Mouse (Mus musculus) kidney, postnatal 25 days (tissue): ENCODE measurements at regions not wholly inside any gene's neighbourhood (a gene's known extent, or its start where the extent isn't known, plus 50 kb on each side); places are given as distances from the start of the nearest gene placed in this dataset.
A peak's percentile ranks its signal among the peaks of the same experiment; 100 is the strongest.

Experiments used
- DNase-seq, 2 experiments: peaks; one replicate each; pipeline ENCODE4 v3.0.0; 2021; ENCODE audit warnings: mixed read lengths in 2 of 2

DNA sequence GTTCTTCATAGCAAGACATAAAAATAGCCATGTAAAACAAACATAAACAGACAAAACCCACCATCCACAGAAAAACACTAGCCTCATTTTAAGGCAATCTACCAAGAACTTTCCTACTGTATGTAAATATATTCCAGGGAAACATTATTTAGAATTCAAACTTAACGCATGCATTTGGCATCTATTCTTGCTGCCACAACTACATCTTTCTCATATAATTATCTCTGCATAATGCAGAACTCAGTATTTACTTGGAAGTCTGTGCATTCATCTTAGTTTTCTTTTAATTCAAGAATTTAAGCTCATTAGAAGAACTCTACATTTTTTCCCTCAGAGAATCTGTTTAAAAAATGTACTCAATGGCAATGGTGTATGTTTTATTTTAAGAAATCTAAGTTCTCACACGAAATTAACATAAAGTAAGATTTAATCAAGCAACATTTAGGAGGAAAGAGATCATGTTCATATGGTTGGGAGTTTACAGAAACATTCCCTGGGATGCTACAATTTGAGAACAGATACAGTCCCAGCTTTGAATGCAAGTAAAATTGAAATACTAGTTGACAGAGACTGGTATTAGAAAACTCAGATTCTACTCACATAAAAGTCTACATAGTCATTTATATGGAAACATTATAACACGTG lies 1114.7 kb downstream of the Sorcs1 start:
- DNase-seq: no peak

DNA sequence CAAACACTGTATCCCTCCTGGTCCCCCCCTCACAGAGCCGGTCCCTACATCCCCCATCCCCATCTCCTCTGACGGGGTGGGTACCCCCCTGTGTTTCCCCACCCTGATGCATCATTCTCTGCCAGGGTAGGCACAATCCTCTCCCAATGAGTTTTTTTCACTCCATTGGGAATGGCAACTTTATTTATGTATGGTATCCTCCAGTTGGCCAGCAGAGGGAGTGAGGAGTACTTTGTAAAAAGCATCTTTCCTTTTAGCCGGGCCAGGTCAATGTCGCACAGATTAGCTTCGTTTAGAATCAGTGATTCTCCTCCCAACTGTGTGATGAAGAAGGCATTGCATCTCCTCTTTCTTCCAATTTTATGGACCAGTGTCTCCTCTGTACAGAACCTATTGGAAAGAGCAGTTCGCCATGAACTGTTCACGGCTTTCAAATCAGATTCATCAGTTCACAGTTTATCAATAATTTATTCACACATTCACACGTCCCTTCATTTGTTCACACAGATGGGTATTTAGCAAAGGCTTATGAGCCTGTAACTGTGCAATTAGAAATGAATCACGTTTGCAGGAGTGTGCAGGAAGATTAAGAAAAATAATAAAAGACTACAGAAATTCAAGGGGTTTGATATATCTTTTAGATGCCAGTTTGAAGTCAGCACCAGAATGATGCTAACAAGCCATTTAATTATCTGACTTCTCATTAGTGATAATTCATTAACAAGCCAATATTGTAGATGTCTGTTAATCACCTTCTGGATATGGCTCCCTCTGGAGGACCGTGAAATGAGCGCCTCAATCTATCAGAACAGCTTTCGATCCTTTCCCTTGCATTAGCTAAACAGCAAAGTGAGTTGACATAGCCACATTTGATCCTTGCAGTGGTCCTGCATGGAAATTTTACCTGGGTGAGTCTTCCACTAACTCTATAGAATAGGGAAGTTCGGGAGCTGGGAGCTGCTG lies 1138.7 kb downstream of the Sorcs1 start:
- DNase-seq: peak; percentile 23 to 32
